Mouse (Mus musculus): Measurements from ENCODE around the gene Cd300a. TPM values are rescaled to one million over a fixed set of nuclear protein-coding genes. Genes with fewer than 3 reads are reported as not detected.

The Cd300a gene
- total and polyA plus RNA-seq, 3 experiments = 0.58 TPM; not detected in 2

DNA sequence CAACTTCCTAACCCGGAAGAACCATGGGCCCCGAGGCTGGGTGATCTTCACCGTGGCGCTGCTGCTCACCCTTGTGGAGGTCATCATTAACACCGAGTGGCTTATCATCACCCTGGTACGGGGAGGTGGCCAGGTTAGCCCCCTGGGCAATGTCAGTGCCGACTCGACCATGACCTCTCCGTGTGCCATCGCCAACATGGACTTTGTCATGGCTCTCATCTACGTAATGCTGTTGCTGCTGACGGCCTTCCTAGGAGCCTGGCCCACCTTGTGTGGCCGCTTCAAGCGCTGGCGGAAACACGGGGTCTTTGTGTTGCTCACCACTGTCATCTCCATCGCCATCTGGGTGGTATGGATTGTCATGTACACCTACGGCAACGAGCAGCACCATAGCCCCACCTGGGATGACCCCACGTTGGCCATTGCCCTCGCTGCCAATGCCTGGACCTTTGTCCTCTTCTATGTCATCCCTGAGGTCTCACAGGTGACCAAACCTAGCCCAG lies 25.9 kb upstream of the Cd300a start:
- Histone ChIP-seq H3K27me3 (ENCODE audit: control insufficient read depth in 1 of 2, insufficient read depth in 2 of 2, low read length in 2 of 2) (no peaks in the 10 kb centered on the region), H3K27ac (ENCODE audit: control insufficient read depth, low read depth, low read length) (no peak overlapping the region), H3K4me3 (ENCODE audit: control insufficient read depth in 1 of 2, insufficient read depth in 1 of 2, low read depth in 2 of 2, low read length in 2 of 2) (no peak overlapping the region), H3K36me3 (ENCODE audit: control insufficient read depth in 1 of 2, insufficient read depth in 2 of 2, low read length in 2 of 2) (no peaks in the 10 kb centered on the region), H3K9me3 (replicated peaks; ENCODE audit: insufficient read depth, low read length) (peaks cover 2% of the 10 kb centered on the region; the same call in 1 of the 2 replicates), H3K79me2 (ENCODE audit: control insufficient read depth, insufficient read depth, low read length, poor library complexity) (no peaks in the 10 kb centered on the region), H3K9ac (ENCODE audit: control insufficient read depth, low read depth, low read length, poor library complexity, severe bottlenecking) (no peak overlapping the region), H3K4me1 (ENCODE audit: control insufficient read depth in 1 of 2, insufficient read depth in 2 of 2, low read length in 2 of 2) (no peaks in the 10 kb centered on the region)
- TF ChIP-seq GABPA (IDR thresholded peaks at IDR 0.05; ENCODE audit: low read depth, low read length) (no peak), RCOR1 (IDR thresholded peaks at IDR 0.05; ENCODE audit: low read depth, low read length) (no peak)
- DNase-seq (ENCODE audit: low read depth, low spot score) = no peak

GRCm38 (mm10) chr11:114865999-114866398 lies 23.8 kb upstream of the Cd300a start:
- no peak overlapping the region for H3K4me3 ChIP-seq (ENCODE audit: control insufficient read depth in 1 of 2, insufficient read depth in 1 of 2, low read depth in 2 of 2, low read length in 2 of 2)

GRCm38 (mm10) chr11:114866486-114867360 lies 23.1 kb upstream of the Cd300a start:
- Histone ChIP-seq H3K4me1 (ENCODE audit: control insufficient read depth in 1 of 2, insufficient read depth in 2 of 2, low read length in 2 of 2) (no peaks in the 10 kb centered on the region), H3K4me3 (ENCODE audit: control insufficient read depth in 1 of 2, insufficient read depth in 1 of 2, low read depth in 2 of 2, low read length in 2 of 2) (no peak overlapping the region)

More at GRCm38 (mm10) chr11:114865999-114866398, 23.8 kb upstream of the Cd300a start:
- Histone ChIP-seq H3K27me3 (ENCODE audit: control insufficient read depth in 1 of 2, insufficient read depth in 2 of 2, low read length in 2 of 2) (no peaks in the 10 kb centered on the region), H3K4me1 (ENCODE audit: control insufficient read depth in 1 of 2, insufficient read depth in 2 of 2, low read length in 2 of 2) (no peaks in the 10 kb centered on the region), H3K79me2 (ENCODE audit: control insufficient read depth, insufficient read depth, low read length, poor library complexity) (no peaks in the 10 kb centered on the region), H3K9ac (ENCODE audit: control insufficient read depth, low read depth, low read length, poor library complexity, severe bottlenecking) (no peak overlapping the region), H3K36me3 (ENCODE audit: control insufficient read depth in 1 of 2, insufficient read depth in 2 of 2, low read length in 2 of 2) (no peaks in the 10 kb centered on the region), H3K27ac (ENCODE audit: control insufficient read depth, low read depth, low read length) (no peak overlapping the region), H3K9me3 (replicated peaks; ENCODE audit: insufficient read depth, low read length) (peaks cover 2% of the 10 kb centered on the region; the same call in 1 of the 2 replicates)
- TF ChIP-seq GATA1 (IDR thresholded peaks at IDR 0.05; ENCODE audit: low read depth, low read length) (no peak), MAFK (IDR thresholded peaks at IDR 0.05; ENCODE audit: borderline replicate concordance, low read depth, low read length) (no peak), NRF1 (IDR thresholded peaks at IDR 0.05; ENCODE audit: insufficient read depth, low read depth, low read length, poor library complexity, severe bottlenecking) (no peak), POLR2AphosphoS2 (IDR thresholded peaks at IDR 0.05; ENCODE audit: low read length) (no peak), USF1 (IDR thresholded peaks at IDR 0.05; ENCODE audit: low read depth, low read length) (no peak), ZC3H11A (IDR thresholded peaks at IDR 0.05; ENCODE audit: low read depth, low read length) (no peak), ZKSCAN1 (IDR thresholded peaks at IDR 0.05; ENCODE audit: low read depth, low read length) (no peak)
- no peak for DNase-seq (ENCODE audit: low read depth, low spot score)

More at GRCm38 (mm10) chr11:114866486-114867360, 23.1 kb upstream of the Cd300a start:
- Histone ChIP-seq H3K36me3 (ENCODE audit: control insufficient read depth in 1 of 2, insufficient read depth in 2 of 2, low read length in 2 of 2) (no peaks in the 10 kb centered on the region), H3K79me2 (ENCODE audit: control insufficient read depth, insufficient read depth, low read length, poor library complexity) (no peaks in the 10 kb centered on the region), H3K27ac (ENCODE audit: control insufficient read depth, low read depth, low read length) (no peak overlapping the region), H3K9me3 (replicated peaks; ENCODE audit: insufficient read depth, low read length) (peaks cover 2% of the 10 kb centered on the region; the same call in 1 of the 2 replicates), H3K27me3 (ENCODE audit: control insufficient read depth in 1 of 2, insufficient read depth in 2 of 2, low read length in 2 of 2) (no peaks in the 10 kb centered on the region), H3K9ac (ENCODE audit: control insufficient read depth, low read depth, low read length, poor library complexity, severe bottlenecking) (no peak overlapping the region)
- no peak for TF ChIP-seq MYB (IDR thresholded peaks at IDR 0.05; ENCODE audit: low read depth, low read length)
- TF ChIP-seq SMC3 (IDR thresholded peaks at IDR 0.05; ENCODE audit: low read depth, low read length) = no peak
- TF ChIP-seq SIN3A (IDR thresholded peaks at IDR 0.05; ENCODE audit: low read length) = no peak
- no peak for TF ChIP-seq MAZ (IDR thresholded peaks at IDR 0.05; ENCODE audit: low read depth, low read length)
- no peak for DNase-seq (ENCODE audit: low read depth, low spot score)
